Mouse (Mus musculus) adrenal gland, postnatal 25 days (tissue): ENCODE measurements around the gene Traf2. TPM values are rescaled to one million over a fixed set of nuclear protein-coding genes. Genes with fewer than 3 reads are reported as not detected.
A peak's percentile ranks its signal among the peaks of the same experiment; 100 is the strongest.
"Not testable (repeated sequence)": the region's sequence is repeated elsewhere in the genome, so short reads cannot be mapped to it uniquely, and the experiment has no call there.

Experiments
- DNase-seq: peaks from one replicate; pipeline ENCODE4 v3.0.0; 2021; ENCODE audit warnings: mixed read lengths
- total RNA-seq: library from RNA; stranded (reverse); gene quantifications from 2 replicates; pipeline ENCODE4 v1.2.3, GENCODE M21; 2021

Gene Traf2
- total RNA-seq, 1 experiment from 2014 or later: 29.2 TPM

DNA sequence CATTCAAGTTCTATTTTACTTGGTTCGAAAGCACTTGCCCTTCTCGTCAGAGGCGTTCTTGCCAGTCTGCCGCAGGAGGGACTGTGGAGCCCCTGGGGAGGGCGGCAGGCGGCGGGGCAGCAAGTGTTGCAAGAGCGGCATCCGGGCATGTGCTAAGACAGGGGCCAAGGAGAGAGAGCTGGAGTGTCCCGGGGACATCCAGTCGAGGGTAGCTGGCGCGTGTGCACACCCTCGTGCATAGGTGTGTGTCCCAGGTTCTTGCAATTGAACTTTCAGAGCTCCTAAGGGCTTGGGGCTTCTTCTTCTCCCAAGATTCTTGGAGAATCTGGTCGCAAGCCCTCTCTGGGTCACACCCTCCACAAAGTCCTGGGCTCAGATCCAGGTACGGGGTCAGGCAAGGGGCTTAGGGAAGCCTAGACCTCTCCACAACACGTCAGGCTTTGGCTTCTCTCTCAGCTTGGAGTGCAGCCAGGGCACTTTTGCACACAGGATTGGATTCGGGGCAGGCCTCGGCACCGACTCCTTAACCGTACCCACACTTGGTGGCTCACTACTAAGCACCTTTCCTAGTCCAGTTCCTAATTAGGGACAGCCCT is 28.8 kb upstream of the Traf2 start:
- no peak for DNase-seq

DNA sequence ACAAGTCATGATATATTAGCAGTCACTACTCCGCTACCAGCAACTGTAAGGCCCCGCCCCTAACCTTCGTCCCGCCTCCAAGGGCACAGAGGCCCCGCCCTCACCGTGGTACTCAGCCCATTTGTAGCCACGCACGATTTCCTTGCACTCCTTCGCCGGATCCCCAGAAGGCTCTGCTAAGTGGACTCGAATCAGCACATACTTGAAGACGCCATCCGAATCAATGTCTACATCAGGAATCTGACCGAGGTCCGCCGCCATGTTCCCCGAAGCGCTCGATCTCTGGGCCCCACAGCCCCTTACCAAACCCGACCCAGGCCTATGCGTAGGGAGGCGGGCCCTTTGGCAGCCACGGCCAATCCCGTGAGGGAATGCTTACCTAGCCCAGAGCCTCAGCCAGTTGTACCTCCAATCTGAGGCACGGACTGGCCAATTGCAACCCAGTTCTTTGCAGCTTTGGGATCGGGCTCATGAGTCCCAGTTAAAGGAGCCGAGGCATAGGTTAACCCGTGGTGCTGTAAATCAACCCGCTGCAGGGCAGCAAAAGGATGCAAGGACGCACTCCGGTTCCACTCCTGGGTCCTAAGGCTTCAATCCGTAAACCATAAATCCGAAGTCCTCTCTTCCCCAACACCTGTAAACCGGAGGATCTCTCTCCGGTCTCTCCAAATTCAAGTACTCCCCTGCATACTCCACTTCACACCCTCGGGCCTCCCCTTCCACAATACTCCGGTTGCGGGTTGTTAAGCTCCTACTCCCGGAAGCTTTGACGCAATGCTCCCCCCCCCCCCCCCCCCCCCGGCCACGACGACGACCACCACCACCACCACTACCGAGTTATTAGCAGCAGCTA is 28.1 kb upstream of the Traf2 start, which contains the start of the genes Mamdc4 and Phpt1:
Gene Mamdc4 (minus strand): TSS at position 267 of the 853 bp plus-strand sequence.
Gene Phpt1 (minus strand): TSS at position 646 of the 853 bp plus-strand sequence.
- DNase-seq: peak; percentile 94

DNA sequence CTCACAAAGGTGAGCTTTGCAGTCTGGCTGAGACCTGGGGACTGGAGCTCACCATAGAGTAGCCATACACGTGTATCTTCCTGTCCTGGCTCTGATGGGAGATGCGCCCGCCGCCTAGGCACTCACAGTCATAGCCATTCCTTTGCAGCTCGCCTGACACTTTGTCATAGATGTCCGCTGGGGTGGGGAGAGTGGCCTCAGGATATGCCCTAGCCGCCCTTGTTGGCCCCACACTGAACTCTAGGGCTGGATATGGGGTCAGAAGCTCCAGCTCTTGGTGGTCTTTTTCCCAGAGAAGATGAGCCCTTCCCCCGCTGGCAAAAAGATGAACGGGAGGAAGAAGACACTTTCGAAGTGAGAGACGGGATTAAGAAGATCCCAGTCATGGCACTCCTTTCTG is 27.4 kb upstream of the Traf2 start:
- no peak for DNase-seq

DNA sequence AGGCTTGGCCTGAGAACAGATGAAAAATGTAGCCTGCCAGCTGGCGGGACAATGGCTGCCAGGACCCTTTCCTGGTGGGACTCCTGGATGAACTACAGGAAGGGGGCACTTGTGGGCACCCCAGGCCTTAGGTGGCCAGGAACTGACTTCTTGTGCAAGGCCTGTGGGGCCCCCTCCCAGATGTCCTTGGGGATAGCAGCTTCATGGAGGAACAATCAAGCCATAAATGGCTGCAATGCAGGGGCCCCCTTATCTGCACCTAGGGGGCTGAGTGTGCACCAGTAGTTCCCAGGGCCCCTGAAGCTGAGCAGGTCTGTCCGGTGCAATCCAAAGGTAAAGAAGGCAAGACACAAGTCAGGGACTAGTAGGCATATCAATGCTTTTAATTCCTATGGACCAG is 26.3 kb upstream of the Traf2 start:
- no peak for DNase-seq

DNA sequence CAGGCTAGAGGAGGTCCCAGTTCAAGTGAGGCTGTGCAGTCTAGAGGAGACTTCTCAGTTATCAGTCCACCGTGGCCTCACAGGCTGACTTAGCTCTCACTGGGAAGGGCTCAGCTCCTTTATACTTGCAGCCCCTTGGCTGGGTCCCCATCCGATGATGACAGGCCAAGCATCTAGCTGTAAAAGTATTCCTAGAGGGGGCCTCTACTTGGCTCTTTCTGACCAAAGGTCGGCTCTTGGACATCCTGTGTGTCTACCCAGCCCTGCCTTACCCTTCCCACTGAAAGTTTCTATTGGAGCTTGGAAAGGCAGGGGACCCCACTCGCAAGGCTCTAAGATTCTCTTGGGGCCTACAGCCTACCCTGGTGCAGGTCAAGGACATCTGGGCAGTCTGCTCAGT is 24.5 kb upstream of the Traf2 start:
- DNase-seq: no peak

DNA sequence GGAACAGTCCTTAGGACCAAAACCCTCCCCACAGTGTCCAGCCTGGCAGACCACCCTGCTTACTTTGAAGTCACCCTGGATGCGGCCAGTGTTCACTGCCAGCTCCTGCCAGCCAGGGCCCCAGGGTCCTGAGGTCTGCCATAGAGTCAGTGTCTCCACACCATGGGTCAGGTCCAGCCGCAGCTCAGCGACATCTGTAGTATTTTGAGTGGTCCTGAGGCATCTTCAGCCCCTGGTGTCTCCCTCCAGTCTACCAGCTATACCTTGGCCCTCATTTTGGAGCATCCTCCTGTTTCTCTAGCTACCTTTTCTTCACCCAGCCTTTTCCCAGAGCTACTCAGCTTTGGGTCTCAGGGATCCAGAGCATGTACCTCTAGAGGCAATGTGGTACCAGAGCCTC is 22.6 kb upstream of the Traf2 start:
- DNase-seq: no peak

DNA sequence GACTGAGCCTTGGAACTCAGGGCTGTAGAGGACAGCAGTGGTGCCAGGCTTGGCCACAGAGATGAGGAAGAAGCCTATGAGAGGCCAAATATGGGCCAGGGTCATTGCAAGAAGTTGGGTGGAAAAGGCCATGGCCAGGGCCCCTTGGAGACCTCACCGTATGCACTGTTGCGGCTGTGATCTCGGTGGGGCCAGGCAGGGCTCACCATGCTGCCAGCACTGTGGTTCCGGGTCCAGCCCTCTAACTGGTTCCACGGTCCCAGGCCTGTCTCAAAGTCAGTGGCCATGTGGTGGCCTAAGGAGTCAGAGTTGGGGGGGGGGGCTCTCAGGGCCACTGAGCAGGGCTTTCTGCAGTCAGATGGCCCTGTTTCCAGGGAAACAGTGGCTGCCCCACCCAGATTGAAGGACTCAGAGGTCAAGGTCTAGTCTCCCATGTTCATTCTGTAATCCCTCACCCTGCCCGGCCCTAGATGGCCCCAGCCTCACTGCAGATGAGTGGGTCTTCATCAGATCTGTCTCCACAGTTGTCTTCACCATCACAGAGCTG is 21.8 kb upstream of the Traf2 start:
- no peak for DNase-seq

DNA sequence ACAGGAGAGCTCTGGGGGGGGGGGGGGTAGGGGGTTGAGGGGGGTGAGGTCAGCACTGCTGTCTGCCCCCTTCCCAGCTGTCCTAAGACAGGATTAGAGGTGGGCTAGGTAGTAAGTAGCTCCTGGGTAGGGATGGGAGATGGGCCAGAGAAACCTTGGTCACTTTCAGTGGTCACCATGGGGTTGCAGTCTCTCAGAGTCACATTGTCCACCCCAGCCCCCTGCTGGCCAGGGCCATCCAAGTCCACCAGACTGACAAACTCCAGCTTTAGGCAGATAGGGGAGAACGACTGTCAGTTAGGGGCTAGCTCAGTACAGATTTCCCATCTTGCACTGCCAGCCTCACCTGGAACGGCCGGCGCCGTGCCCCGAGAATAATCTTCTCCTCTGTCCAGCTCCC is 19.8 kb upstream of the Traf2 start:
- DNase-seq: no peak

DNA sequence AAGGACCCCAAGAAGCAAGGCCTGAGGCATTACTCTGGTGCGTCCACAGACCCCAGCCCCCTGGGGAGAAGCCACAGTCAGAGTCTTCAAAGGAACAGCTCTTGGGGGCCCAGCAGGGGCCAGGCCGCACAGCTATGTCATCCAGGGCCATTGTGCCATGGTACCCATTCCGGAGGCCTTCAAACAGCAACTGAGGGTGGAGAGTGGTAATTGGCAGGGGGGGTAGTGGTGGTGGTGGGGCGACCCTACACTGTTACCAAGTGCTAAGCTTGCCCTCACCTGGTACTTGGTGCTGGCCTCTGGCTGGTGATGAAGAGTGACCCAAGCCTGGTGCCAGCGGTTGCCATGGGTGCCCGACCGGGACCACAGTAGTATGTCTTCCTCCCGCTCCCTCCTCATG is 19.0 kb upstream of the Traf2 start:
- DNase-seq: no peak

DNA sequence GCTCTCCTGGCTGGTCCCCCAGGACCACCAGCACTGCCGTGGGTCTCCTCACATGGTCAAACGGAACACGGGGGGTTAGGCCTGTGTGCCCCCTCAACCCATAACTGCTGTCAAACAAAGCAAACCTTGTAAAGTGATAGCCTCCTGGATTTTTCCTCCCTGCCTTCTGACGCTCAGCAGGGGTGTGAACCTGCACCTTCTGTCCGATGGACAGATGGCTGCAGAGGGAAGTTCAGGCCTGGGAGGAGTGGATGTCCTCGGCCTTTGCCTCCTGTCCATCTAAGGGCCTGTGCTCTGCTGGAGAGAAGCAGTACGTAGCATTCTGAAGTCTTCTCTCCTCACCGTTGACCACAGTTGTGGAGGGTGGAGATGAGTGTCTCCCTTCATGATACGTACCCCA is 15.2 kb upstream of the Traf2 start:
- DNase-seq: no peak

DNA sequence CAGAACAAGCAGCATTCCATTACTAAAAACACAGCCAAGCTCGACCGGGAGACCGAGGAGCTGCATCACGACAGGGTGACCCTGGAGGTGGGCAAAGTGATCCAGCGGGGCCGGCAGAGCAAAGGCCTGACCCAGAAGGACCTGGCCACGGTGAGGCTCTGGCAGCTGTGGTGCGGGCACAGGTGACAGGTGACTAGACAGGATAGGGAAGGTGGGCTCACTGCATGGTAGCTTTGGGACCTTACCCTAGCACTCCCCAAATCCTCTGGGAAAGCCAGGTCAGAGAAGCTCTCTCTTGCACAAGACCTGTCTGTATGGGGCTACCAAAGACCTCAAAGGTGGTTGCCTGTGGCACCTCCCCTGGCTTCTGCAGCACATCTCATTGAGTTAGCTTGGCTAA is 13.8 kb upstream of the Traf2 start:
- no peak for DNase-seq

DNA sequence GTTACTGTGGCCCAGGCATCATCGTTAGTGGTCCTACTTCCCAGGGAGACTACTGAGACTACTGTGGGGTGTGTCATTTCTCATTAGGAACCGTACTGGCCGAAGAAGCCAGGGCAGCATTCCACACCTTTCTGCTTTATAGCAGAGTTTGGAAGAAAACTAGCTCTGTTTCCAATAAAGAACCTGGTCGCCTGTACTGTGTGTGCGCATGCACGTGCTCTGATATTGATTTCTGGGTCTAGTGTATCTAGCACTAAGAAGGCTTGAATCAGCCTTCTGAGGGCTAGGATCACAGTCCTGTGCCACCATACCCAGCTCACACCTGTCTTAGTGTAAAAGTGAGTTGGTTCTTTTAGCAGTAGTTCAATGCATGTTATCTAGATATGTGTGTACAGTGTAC is 12.0 kb upstream of the Traf2 start:
- DNase-seq: no peak

DNA sequence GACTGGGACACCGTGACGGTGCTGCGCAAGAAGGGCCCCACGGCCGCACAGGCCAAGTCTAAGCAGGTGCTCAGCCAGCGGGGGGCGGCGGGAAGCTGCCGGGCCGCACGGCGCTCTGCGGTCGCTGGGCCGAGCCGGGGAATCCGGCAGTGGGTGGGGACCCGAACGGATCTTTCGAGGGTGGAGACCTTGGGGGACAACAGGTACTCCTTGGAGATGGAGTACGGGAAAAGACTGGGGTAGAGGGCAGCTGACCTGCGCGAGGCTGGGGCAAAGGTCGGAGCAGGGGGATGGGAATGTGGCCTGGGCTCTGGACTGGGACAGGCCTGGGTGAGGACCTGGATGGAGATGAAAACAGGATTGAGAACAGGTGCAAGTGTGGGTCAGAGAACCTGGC is 11.2 kb upstream of the Traf2 start:
- DNase-seq: no peak

DNA sequence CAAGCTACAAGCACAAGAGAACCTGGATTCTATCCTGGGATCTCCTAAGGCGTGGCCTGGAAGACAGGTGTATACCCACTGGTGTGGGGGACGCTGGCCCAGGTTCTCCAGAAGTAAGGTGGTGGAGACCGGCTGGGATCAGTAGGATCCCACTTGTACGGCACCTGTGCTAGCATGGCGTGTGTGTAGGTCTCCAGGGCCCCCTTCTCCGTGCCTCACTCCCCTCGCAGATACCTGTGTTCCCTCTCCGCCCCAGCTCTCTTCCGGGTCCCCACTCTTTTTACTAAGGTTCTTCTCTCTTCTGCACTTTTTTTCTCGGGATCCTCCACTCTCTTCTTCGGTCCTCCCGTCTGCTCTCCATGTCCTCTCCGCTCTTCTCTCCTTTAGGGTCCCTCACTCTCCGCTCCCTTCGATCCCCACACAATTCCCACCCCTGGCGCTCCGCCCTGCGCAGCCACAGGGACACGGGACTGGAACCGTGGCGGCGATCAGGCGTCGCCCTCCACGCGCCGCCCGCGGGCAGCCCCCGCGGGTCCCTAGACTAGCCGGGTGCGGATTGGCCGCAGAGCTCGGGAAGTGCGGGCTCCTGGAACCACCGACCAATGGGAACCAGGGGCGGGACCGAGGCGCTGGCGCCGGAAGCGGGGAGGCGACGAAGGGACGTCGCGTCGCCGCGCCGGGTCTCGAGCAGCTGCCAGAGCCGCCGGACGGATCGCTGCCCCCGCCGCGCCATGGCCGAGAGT is 10.7 kb upstream of the Traf2 start, which contains the start of gene Edf1:
Gene Edf1 (plus strand): TSS at position 627 of the 743 bp plus-strand sequence.
- peak; percentile 98 for DNase-seq

DNA sequence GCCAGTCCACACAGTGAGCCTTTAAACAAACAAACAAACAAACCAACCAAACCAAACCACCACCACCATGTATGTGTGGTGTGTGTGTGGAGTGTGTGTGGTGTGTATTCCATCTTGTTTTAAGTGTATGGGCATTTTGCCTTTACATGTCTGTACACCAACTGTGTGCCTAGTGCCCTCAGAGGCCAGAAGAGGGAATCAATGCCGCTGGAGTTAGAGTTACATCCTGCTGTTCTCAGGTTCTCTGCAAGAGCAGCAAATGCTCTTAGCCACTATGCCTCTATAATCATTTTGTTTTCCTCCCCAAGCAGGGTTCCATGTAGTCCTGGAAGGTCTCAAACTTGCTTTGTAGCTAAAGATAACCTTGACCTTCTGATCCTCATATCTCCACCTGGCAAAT is 9.6 kb upstream of the Traf2 start:
- no peak for DNase-seq

DNA sequence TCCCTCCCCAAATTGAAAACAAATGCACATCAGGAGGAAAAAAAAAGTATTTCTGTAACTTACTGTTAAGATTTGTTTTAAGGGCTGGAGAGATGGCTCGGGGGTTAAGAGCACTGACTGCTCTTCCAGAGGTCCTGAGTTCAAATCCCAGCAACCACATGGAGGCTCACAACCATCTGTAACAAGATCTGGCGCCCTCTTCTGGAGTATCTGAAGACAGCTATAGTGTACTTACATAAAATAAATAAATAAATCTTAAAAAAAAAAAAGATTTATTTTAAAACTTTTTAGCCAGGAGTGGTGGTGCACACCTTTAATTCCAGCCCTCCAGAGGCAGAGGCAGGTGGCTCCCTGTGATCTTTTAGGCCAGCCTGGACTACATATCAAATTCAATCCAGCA is 8.7 kb upstream of the Traf2 start:
- not testable (repeated sequence) for DNase-seq

DNA sequence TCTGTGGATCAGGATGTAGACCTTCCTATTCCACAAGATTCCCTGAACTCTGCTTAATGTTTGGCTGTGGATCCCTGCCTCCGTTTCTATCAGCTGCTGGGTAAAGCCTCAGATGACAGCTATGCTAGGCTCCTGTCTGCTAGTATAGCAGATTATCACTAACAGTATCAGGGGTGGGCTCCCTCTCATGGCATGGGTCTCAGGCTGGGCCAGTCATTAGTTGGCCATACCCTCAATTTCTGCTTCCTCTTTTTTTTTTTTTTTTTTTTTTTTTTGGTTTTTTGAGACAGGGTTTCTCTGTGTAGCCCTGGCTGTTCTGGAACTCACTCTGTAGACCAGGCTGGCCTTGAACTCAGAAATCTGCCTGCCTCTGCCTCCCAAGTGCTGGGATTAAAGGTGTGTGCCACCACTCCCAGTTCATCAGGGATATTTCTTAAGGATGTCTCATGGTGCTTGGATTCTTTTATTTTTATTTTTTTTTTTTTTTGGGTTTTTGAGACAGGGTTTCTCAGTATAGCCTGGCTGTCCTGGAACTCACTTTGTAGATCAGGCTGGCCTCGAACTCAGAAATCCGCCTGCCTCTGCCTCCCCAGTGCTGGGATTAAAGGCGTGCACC is 6.5 kb upstream of the Traf2 start:
- DNase-seq: not testable (repeated sequence)

DNA sequence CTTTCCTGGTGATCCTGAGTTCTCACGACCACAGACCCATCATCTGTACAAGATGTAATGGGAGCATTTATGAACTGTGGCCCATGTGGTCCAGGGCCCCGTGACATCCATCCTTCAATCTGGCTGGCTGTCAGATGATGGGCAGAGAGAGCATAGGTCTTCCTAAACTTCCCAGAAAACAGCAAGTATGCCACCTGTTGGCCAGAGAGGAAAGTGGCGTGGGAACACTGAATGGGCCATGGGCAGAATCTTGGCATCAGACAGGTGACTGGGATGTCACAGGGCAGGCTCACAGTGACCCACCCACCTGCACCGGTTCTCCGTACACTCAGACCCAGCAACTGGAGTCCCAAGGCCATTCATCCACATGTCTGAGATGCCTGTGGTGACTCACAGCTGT is 4.4 kb upstream of the Traf2 start:
- DNase-seq: peak; percentile 59

DNA sequence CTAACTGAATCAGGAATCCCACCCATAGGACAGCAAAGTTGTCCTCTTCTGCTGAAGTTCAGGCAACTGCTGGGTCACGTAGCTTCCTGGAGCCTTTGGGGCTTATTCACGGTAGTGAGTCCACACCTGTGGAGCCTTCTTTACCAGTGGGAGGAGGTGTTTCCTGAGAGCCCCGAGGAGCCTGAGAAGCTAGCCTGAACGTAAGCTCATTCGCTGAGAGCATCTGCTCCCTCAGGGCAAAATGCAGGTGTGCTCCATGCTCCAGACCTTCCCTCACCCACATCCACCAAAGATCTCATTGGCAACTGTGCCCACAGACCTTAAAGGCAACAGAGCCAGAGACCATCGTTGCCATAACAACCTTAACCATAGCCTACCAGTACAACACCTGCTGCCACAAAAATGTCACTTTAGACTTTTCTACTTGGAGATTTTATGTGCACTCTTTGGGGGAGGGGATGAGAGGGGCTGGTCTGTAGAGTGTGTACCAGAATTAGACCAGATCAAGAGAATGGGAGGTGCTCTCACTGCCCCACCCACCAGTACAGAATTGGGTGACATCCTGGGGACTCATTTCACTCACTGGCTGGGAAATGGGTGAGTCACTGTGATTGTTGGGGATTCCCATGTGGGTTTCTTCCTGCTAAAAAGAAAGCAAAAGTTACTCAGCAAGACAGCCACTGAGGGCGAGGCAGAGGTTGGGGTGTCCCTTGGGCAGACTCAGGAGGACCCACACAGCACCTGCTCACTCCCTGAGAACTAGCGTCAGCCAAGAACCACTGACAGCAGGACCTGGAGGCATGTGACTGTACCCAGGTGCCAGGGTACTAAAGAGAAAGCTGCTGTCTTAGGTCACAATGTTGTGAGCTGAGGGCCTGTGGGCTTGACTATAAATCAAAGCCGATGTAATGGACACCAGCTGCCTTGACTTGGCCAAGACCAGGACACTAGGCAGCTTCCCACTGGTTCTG is 2.6 kb upstream of the Traf2 start:
- DNase-seq: no peak

DNA sequence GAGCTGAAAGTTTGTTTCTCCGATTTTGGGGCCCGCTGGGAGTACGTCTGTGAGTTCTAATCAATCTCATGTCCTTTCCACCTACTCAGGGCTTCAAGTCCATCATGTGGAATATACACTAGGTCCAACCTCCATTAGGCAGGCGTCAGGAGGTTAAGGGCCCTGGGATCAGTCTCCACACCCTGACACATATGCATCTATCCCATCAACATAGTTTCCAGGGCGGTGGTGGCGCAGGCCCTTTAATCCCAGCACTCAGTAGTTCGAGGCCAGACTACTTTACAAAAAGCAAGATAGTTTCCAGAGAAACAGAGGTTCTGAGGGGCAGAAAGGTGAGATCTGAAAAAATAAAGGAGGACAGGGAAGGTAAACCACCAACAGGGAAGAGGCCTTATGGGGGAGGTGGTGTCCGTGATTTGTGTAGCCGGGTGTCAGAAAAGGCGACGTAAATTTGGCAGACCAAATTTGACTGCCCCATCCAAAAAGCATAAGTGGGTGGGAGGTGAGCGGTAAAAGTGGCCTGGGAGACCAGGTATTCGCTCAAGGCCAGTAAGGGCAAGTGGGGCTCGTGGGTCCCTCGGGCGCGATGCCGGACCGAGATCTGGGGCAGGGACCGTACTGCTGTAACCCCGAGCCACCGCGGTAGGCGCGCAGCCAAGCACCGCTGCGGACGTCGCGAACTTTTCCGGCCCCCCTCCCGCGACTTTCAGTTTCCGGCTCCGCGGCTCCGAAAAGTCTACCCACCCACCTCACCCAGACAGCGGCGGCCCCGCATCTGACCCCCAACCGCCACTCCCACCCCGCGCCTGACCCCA is 537 bp downstream of the Traf2 start:
- peak; percentile 83 for DNase-seq
